Mouse (Mus musculus) MN1 (cell line): ENCODE results near the gene Gbf1.

Source experiments
- DNase-seq: peaks from one replicate; pipeline ENCODE4 v3.0.0-alpha.2; 2016; ENCODE audit warnings: low spot score

Gene Gbf1

DNA sequence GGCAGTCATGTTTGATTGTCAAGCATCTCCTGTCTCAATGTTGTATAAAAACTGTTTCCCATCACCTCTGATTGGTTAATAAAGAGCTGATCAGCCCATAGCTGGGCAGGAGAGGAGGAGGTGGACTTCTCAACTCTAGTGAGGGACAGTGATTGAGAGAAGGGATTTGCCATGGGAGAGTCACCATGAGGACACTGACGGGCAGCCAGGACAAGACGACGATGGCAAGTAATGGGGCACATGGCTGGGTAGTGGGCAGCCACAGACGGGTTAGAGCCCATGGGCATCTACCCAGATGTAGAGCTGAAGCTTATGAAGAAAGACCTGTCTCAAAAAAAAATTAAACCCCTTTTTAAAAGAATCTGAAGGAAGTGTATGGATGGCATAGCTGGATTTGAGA lies 150.2 kb downstream of the Gbf1 start:
- DNase-seq: no peak

DNA sequence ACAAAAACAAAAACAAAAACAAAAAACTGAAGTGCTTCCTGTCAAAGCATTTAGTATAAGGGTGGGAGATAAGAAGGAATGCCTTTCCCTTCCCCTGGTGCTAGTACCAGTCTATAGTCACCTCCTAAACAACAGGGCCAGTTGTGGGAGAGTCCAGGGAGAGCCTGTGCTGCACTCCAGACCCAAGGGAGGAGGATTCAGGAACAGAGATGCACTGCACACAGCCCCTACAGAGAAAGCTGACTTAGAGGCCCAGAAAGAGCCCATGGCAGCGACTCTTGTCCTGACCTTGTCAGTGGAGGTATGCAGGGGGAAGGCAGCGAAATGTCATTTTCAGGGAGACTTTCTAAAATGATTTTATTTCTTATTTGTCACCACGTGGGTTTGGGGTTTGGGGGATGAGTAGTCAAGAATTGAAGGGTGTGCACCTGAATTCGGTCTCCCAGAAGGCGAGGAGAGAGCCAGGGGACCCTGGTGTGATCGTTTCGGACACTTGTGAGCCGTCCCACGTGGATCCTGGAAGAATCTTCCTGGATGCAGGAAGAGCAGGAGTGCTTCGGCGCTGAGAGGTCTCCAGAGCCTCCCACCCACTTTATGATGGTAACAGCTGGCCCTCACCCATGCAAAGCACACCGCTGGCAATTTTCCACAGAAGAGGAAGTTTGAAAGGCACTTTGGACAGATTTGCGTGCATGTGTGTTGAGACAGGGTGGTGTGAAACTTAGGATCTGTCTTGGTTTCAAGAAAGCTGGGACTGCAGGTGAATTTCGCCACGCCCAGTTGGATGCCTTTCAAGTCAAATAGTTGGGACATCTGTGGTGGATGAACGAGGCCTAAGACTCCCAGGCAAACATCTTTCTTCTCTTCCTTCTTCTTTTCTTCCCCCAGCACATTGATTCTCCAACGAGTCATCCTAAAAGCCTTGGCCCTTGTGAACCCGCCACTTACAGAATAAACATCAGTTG lies 151.2 kb downstream of the Gbf1 start:
- DNase-seq: no peak

GRCm38 (mm10) chr19:46304216-46304841 lies 152.0 kb downstream of the Gbf1 start, which contains the start of gene Nfkb2:
Nfkb2 (plus strand) TSS chr19:46304320.
- peak; percentile 79 for DNase-seq

DNA sequence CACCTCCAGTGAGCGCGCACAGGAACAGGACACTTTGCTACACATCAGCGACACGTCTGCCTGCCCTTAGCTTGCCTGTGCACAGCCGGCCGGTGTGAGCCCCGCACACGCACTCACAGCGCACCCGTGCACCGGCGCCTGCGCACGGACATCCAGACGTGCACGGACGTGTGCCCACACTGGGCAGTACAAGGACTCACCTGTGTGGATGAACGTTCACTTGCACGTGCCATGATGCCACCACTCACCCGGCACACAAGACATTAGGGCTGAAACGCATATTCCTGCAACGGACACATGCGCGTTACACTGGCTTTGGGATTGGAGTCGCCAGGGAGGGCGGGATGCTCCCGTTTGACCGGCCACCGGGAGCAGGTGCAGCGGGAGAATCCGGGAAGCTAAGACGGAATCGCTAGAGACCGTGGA lies 152.6 kb downstream of the Gbf1 start:
- peak; percentile 38 for DNase-seq

- DNase-seq: peak; percentile 77
Measured at GRCm38 (mm10) chr19:46305432-46306267, 153.3 kb downstream of the Gbf1 start.

GRCm38 (mm10) chr19:46306268-46306610 lies 153.9 kb downstream of the Gbf1 start:
- DNase-seq: no peak

- DNase-seq: no peak
Measured at GRCm38 (mm10) chr19:46306751-46307289, 154.5 kb downstream of the Gbf1 start.

- DNase-seq: no peak
Measured at GRCm38 (mm10) chr19:46307781-46308180, 155.5 kb downstream of the Gbf1 start.

GRCm38 (mm10) chr19:46308303-46308702 lies 156.0 kb downstream of the Gbf1 start:
- no peak for DNase-seq

DNA sequence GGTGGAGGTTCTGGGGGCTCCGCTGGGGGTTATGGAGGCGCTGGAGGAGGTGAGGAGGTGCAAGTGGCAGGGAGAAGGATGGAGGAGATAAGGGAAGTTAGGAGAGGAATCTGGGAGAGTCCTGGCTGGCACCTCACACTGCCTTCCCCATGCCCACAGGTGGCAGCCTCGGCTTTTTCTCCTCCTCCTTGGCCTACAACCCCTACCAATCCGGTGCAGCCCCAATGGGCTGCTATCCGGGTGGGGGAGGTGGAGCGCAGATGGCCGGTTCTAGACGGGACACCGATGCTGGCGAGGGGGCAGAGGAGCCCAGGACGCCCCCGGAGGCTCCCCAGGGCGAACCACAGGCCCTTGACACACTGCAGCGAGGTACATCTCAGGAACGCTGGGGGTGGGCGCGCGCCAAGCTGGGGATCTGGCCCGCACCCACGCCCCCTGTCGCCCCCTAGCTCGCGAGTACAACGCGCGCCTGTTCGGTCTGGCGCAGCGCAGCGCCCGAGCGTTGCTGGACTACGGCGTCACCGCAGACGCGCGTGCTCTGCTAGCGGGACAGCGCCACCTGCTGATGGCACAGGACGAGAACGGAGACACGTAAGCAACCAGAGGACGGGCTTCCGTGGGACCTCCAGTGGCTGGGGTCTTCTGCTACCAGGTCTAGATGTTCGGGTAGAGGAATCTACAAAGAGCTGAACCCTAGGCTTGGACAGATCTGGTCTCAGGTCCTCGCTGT lies 156.6 kb downstream of the Gbf1 start:
- DNase-seq: peak; percentile 85

DNA sequence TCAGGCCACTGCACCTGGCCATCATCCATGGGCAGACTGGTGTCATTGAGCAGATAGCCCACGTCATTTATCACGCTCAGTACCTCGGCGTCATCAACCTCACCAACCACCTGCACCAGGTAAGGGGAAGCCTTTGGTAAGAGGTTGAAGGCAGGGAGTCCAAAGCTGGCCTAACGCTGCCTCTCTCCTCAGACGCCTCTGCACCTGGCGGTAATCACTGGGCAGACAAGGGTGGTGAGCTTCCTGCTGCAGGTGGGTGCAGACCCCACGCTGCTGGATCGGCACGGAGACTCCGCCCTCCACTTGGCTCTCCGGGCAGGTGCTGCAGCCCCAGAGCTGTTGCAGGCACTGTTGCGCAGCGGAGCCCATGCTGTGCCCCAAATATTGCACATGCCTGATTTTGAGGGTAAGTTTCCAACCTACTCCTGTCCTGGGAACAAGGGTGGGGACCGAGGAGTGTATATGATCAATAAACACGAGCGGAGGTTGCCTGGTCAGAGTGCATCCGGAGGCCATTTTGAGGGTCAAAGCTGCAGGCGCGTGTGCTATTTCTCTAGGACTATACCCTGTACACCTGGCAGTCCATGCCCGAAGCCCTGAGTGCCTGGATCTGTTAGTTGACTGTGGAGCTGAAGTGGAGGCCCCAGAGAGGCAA lies 157.5 kb downstream of the Gbf1 start:
- DNase-seq: no peak

- DNase-seq: no peak
Measured at GRCm38 (mm10) chr19:46310312-46310865, 158.1 kb downstream of the Gbf1 start.

DNA sequence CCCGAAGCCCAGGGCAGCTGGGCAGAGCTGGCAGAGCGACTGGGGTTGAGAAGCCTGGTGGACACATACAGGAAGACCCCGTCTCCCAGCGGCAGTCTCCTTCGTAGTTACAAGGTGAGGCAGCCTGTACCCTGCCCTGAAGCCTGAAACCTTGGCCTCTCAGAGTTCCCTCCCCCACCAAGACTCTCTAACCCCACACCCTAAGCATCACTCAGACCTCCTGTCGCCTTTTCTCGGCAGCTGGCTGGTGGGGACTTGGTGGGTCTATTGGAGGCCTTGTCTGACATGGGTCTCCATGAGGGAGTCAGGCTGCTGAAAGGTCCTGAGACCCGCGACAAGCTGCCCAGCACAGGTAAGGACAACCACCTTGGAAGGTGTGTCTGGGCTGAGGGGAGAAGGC lies 159.0 kb downstream of the Gbf1 start:
- DNase-seq: no peak

DNA sequence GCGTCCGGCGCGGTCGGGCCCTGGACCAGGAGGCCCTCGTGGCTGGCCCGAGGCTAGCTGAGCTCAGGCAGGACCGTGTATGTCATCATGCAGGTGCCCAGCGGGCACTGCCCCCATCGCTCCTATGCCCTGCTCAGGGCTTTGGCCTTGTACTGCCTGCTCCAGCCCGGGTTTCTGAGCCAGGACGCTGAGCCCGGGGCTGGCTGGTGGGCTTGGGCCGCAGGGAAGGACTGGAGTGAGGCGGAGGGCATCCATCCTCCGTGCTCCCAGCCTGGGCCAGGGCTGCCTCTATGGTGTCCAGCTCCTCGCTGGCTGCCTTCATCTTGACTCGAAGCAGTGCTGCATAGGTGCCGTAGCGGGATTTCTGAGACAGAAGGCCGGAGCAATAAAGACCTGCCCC lies 160.3 kb downstream of the Gbf1 start:
- DNase-seq: no peak

- no peak for DNase-seq
Measured at GRCm38 (mm10) chr19:46313116-46313515, 160.8 kb downstream of the Gbf1 start.

DNA sequence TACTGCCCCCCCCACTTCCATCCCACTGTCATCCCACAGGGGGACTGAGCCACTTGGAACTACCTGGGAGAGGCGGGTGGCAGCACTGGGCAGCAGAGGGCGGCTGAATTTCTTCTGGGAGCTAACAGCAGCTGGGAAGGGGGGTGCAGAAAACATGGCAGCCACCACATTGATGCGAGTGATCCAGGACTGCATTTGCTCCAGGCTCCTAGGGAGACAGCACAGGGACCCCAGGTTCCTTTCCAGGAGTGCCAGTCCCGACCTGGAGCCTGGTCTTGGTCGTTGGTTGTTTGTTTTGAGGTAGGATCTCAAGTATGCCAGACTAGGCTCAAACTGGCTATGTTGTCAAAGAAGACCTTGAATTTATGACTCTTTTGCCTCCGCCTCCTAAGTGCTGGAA lies 161.3 kb downstream of the Gbf1 start:
- DNase-seq: no peak

GRCm38 (mm10) chr19:46314151-46314601 lies 161.9 kb downstream of the Gbf1 start:
- DNase-seq: no peak

- DNase-seq: no peak
Measured at GRCm38 (mm10) chr19:46314872-46315742, 162.8 kb downstream of the Gbf1 start.
